Mouse (Mus musculus) liver, adult (tissue): ENCODE data around the gene Ssh1.

Experiments
- GATA4 ChIP-seq: IDR thresholded peaks from 2 replicates; pipeline ENCODE4 v1.6.1; 2014; ENCODE audit warnings: mild to moderate bottlenecking, low read length; ENCODE audit not compliant: insufficient replicate concordance

Gene Ssh1

DNA sequence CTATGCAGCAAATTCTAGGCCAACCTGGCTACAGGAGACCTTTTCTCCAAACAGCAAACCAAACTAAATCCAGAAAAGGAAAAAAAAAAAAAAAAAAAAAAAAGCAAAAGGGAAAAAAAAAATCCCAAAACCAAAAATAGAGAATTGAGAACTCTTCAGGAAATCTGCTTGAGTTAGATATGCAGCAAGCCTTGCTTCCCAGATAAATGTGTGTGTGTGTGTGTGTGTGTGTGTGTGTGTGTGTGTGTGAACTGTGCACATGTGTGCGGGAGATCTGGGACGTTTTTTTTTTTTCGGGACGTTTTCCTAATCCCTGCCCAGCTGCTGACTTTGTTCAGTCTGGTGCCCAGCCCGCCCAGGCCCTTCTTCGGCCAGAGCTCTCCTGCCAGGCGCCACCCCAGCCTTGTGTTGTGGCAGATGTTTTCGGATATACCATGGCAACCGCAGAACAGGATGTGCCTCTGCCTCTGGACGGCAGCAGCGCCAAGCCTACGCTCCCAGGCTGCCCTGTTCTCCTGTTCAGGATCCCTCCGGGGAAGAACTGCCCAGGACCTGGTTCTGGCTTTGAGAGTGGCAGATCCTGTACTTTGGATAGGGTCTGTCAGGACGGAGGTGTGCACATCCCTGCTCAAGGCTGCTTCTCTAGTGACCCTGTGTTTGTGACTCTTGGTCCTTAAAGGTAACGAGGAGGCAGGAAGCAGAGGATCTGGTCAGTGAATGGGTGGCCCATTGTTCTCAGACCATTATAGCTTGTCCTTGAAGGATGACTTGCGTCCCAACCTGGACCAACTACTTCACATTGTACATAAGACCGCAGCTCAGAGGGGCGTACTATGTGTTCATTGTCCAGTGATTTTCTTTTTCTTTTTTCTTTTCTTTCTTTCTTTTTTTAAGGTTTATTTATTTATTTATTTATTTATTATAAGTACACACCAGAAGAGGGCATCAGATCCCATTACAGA is 62.8 kb downstream of the Ssh1 start:
- peak; percentile 97 for TF ChIP-seq GATA4

- TF ChIP-seq GATA4, result no peak
Observed at GRCm38 (mm10) chr5:113929950-113930647, 63.6 kb downstream of the Ssh1 start.

DNA sequence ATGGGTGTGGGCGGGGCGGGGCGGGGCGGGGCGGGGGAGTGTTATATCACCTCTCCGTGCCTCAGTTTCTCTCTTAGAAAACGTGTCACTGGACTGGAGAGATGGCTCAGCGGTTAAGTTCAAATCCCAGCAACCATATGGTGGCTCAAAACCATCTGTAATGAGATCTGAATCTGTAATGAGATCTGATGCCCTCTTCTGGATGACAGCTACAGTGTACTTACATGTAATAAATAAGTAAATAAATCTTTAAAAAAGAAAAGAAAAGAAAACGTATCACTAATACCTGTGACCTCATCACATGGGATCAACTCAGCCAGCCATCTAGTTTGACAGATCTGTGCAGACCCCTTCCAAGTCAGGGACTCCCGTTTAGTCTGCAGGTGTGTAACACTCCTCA is 64.2 kb downstream of the Ssh1 start:
- TF ChIP-seq GATA4, result no peak

DNA sequence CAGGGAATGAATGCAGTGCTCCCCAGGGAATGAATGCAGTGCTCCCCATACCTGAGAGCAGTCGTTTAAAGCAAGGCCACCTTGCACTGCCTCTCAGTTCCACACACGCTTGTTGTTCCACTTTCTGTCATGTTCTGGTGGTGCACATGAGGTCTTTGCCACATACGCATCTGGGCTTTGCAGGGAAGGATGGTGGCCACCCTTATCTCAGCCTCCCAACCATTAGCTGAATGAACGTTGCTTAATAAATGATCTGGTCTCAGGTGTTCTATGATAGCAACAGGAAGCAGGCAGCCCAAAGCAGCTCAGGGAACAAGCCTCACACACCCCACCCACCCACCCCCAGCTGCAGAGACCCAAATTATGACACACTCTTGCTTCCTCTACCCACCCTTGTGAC is 69.1 kb downstream of the Ssh1 start:
- no peak for TF ChIP-seq GATA4

- TF ChIP-seq GATA4, result peak; percentile 15; the same call in 1 of the 2 replicates
Observed at GRCm38 (mm10) chr5:113921310-113922166, 72.2 kb downstream of the Ssh1 start.

- no peak for TF ChIP-seq GATA4
Observed at GRCm38 (mm10) chr5:113919060-113919459, 74.6 kb downstream of the Ssh1 start.

GRCm38 (mm10) chr5:113918654-113919053 is 75.0 kb downstream of the Ssh1 start:
- peak; percentile 59; the same call in 1 of the 2 replicates for TF ChIP-seq GATA4

- no peak for TF ChIP-seq GATA4
Observed at GRCm38 (mm10) chr5:113910705-113911104, 83.0 kb downstream of the Ssh1 start.

- TF ChIP-seq GATA4, result no peak
Observed at GRCm38 (mm10) chr5:113910065-113910701, 83.5 kb downstream of the Ssh1 start.

GRCm38 (mm10) chr5:113908592-113909441 is 84.9 kb downstream of the Ssh1 start, which contains the start of gene Coro1c:
Coro1c (minus strand) TSS chr5:113908758.
- no peak for TF ChIP-seq GATA4

DNA sequence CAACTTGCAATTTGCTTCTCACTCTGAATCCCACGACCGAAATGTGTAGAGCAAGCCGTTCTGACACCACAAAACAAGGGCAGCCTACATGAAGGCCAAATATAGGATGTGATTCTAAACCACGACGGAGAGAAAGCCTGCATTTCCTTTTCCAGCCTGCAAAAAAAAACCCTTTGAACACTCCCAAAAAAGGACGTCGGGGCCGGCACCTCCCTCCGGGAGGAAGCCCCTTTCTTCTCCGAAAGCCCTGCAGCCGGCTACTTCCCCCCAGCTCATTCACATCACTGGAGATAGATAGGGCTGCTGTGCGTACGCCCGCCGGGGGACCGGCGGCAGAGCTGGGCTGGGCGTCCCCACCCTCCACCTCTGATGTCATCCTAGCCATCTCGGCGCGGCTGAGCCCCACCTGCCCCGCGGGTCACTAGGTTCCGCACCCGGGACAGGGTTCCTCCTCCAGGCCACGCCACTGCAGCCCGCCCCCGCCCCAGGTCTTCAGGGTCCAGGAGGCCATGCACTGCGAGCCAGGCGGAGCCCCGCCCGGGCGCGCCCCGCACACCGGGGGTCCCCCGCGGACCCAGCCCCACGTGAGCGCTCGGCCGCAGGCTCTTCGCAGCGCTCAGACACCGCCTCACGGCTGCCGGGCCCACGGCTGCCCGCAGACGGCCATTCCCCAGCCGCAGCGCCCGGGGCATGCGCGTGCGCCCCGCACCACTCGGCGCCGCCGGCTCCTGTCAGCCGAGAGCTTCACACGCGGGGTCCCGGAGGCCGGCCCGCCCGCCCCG is 85.7 kb downstream of the Ssh1 start:
- no peak; the same call in 1 of the 2 replicates for TF ChIP-seq GATA4

DNA sequence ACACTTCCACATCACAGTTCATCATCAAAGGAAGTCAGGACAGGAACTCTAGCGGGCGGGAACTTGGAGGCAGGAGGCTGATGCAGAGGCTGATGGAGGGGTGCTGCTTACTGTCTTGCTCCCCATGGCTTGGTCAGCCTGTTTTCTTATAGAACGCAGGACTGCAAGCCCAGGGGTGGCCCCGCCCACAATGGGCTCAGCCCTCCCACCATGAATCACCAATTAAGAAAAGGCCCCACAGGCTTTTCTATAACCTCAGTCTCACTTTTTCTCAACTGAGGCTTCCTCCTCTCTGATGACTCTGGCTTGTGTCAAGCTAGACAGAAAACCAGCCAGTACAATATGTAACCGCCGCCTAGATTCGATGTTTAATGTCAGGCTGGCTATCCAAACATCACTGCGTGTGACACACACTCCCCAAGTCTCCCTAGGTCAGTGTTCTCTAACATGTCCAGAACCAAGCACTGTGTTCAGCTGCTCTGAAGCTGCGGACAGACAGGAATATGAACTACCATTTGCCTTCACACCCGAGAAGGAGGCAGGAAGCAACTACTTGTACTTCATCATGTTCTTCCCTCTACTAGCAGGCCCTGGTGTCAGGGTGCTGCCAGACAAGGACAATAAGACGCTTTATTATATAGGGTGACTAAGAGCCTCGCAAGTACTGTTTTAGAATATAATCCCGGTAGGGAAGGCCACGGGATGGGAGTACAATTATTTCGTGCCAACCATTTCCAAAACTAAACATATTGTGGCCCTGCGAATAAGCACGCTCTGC is 86.5 kb downstream of the Ssh1 start:
- no peak for TF ChIP-seq GATA4
